Mouse (Mus musculus) CD4-positive, CD25-positive, alpha-beta regulatory T cell, adult 4 months (primary cell): Measurements from ENCODE around the gene Myef2. TPM values are rescaled to one million over a fixed set of nuclear protein-coding genes. Genes with fewer than 3 reads are reported as not detected.
"Not testable (repeated sequence)": the region's sequence is repeated elsewhere in the genome, so short reads cannot be mapped to it uniquely, and the experiment has no call there.

ENCODE experiments used
- ATAC-seq: one replicate; pipeline ENCODE4 v1.8.0; 2017
- polyA plus RNA-seq, 2 experiments: library from polyadenylated mRNA; unstranded; fragments of 100-300 nt; shearing (Covaris generic); gene quantifications; one replicate each; pipeline ENCODE4 v1.2.1; 2017

The Myef2 gene
- 10 to 100 TPM; 35.6 to 35.9 TPM for polyA plus RNA-seq

DNA sequence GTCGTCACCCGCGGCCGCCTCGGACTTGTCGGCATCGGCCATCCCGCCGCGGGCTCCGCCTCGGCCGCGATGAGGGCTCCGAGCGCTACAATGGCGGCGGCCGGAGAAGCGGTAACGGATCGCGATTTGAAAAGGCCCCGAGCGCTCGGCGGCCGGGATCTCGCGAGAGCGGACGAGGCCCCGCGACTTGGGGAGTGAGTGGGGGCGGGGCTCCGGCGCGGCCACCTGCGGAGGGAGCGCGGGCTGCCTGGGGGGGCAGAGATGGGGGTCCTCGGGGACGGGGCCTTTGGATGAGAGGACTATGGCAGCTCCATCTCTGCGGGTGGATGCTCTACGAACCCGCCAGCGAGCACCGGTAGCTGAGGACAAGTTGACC, at the start of gene Myef2:
TSS of gene Myef2 (minus strand) at position 185 of the 376 bp plus-strand sequence.
- ATAC-seq = peak; percentile 93

DNA sequence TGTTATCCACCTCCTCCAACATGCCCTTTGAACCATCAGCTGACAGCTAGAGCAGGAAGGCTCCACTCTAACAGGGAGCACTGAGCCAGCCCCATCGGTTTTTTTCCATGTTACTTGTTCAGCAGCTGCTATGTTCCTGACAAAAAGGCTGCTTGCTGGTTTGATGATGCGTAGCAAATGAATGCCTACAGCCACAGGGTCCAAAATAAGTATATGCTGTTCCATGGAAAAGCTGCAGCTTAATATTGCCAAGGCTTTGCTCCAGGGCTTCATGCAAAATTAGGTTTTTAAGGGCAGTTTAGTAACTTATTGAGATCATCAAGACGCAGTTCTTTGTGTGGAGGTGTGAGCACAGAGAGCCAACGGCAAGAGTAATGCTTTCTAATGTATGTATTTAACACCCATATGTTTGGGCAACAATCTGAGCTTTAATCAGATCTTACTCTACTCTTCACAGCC, 38.6 kb upstream of the Myef2 start:
- ATAC-seq = no peak

GRCm38 (mm10) chr2:125155504-125155903, 32.0 kb upstream of the Myef2 start:
- ATAC-seq = no peak

- no peak for ATAC-seq
These were observed 30.8 kb upstream of the Myef2 start for GRCm38 (mm10) chr2:125154294-125154693.

DNA sequence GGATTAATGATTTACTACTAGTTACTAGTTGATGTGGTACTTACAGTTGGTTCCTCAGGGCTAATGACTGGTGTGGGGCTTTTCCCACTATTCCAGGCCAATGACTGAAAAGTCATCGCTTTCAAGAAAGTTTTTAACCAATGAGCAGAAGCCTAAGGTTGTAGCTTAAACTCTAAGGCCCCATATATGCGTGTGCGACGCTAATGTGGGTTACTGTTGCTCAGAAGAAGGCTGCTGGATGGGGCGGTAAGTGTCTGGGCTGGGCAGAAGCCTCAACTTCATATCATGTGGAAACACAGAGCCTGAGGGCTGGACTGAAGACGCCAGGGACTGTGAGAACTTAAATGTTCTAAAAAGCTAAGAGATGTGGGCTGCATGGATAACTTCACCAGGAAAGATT, 28.9 kb upstream of the Myef2 start, which contains the start of gene Slc12a1:
TSS of gene Slc12a1 (plus strand) at position 118 of the 400 bp plus-strand sequence.
- ATAC-seq = no peak

DNA sequence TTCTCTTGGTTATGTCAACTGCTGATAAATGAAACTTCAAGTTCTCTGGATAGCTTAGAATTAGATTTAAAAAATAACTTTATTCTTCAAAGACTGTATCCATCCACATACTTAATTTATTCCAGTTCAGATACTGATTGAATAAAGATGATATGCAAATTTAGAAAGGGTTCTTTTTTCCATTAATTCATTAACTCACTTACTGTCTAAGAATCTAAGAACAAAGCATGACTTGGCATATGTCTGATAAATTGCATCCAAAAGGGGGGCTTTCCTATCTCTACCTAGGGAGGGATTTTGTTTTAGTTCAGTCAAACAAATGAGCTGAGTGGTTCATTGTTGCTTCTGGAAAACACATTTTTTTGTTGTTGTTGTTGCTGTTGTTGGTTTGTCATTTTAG, 18.9 kb upstream of the Myef2 start:
- ATAC-seq = no peak

- ATAC-seq = no peak
These were observed 13.4 kb upstream of the Myef2 start for GRCm38 (mm10) chr2:125136846-125137245.

DNA sequence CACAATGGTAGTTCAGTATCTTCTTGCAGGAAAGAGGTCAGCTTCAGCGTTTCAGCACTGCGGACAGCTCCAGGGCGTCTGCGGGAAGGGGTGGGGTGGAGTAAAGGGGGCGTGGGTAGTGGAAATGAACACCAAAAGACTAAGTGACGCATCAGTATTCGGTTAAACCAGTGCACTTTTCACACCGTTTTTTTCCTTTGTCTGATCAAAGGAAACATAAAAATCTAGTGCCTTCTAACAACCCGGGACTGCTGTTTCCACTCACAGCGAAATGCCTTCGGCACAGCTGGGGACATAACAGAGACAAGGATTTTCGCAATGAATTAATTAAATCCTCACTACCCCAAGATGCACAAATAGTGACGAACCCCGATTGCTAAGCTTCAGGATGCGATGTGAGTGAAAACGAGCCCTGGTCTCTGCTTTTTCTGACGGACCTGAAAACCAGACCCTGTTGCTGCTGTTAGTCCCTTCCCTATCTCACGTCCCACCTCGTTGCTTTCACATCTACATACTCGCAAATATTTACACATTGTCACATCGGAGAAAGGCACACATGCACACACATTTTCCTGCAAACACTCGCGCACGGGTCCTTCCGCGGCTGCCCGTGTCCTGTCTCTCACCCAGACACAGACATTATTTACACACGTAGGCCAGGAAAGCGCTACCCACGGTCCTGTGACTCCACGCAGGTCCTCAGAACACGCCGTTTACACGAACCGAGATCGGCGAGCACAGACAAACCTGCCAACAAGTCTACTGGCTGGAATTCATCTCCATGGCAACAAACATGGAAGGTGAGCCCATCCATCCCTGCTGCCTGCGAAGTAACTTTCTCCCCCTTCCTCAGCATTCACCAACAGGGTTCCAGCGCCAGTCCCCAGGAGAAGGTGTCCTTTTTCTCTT, 12.7 kb upstream of the Myef2 start, which contains the start of gene Ctxn2:
TSS of gene Ctxn2 (plus strand) at position 790 of the 909 bp plus-strand sequence.
- ATAC-seq = peak; percentile 53

- ATAC-seq = no peak
These were observed 10.7 kb upstream of the Myef2 start for GRCm38 (mm10) chr2:125134113-125134512.

GRCm38 (mm10) chr2:125126792-125127191, 3.3 kb upstream of the Myef2 start:
- no peak for ATAC-seq

- ATAC-seq = no peak
These were observed 2.4 kb upstream of the Myef2 start for GRCm38 (mm10) chr2:125125824-125126223.

DNA sequence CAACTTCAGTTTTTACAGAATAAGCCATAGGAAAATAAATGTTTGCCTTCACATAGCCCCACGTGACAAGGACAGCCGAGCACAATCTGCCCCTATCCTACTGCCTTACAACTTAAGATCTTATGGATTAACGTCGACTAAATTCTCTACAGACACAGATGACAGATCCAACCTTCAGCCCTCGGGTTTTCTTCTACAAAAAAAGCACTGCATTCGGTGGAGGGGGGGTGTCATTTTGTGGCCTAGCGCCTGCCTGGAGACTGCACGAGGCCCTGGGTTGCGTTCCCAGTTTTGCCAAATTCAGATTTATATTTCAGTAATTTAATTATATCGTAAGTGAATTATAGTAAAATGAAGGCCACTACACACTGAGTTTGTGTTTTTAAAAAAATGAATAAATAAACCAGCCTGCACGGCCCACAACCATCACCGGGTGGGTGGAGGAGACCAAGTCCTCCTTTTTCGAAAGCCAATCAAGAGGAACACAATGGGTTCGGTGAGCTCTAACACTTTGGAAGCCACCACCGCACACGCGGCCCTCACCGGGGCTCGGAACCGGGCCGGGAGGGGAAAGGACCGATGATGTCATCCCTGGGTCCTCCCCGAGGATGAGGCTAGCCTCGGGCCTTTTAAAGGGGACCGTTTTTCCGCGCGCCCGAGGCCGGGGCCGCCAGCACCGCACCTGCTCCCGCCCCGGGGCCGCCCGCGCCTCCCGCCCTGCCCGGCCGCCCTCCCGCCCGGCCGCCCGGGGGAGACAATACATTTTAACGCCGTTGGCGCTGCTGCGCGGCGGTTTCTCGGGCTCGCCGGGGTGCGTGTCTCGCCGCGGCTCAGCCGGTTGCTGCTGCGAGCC, 611 bp downstream of the Myef2 start:
- ATAC-seq = peak; percentile 59

DNA sequence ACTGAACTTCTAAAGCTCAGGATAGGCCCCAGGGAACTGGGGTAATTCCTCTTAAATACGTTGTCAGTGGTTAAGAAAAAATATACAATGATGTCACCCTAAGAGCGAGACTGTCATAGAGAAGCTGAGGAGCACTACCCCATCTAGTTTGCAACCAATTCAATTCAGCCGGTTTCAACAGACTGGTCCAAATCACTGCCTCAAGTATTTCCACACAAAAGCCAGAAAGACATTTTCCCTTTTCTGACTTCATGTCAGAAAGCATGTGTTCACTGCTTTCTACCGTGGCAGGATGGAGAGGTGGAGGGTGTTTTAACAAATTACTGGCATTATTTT, 1.2 kb downstream of the Myef2 start:
- ATAC-seq = no peak

DNA sequence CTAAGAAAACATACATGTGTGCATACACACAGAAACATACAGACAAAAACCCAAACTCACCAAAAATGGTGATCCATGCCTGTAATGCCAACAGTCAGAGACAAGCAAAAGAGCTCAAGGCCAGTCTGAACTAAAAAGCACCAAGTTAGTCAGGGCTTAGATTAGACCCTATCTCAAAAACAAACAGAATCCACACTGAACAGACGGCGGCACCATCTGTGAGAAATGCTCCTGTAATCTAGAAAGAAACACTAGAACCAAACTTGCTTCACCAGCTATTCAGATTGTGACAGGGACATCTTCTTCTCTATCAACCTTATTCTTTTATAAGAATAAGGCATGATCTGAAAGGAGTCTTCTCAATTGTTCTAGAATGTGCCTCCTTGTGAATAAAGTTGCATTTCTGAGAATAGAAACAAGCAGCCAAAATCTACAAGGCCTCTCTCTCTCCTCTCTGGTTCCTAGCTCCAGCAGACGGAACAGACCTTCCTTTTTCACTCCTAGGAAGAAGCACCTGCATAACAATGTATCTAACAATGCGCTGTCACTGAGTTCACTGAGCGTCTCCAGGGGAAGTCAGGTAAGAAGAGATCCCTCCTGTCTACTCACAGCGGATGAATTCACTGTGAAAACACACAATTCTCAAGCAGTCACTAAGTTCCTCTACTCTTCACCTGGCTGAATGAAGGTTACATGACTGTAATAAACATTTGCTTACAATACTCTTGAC, 3.9 kb downstream of the Myef2 start:
- ATAC-seq = no peak

DNA sequence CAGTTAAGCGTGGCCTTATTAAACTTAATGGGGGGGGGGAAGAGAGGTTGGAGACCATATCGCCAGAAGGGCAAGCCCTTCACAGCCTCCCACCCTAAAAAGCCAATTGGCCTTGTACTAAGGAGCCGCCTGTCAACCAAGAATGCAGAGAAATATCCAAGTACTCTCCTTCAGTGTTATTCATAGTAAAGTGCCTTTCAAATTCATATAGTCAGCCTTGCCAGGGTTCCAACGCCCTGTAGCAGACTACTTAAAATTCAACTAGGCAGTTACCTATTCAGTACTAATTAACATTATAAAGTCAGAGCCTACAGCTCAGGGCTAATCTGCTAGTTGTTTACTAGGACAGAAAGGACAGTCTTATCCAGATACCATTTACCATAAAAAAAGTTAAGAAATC, 16.9 kb downstream of the Myef2 start:
- ATAC-seq = not testable (repeated sequence)

- not testable (repeated sequence) for ATAC-seq
These were observed 19.0 kb downstream of the Myef2 start for GRCm38 (mm10) chr2:125104491-125104890.

GRCm38 (mm10) chr2:125092123-125092522, 31.3 kb downstream of the Myef2 start:
- ATAC-seq = not testable (repeated sequence)

DNA sequence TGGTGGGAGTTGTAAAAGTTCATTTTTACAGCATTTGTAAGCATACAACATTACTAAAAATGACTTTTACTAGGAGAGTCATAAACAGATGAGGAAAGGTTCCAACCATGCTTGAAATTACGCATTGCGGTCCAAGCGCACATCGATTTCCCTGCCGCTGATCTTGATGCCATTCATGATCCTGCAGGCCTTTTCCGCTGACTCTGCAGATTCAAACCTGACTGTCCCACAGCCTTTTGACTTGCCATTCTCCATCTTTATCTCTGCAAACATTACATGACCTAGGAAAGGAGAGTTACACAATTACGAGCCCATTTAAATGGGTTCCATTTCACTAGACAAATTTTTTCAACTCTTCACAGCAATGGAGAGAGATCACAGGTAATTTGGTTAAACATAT, 34.7 kb downstream of the Myef2 start:
- ATAC-seq = no peak

DNA sequence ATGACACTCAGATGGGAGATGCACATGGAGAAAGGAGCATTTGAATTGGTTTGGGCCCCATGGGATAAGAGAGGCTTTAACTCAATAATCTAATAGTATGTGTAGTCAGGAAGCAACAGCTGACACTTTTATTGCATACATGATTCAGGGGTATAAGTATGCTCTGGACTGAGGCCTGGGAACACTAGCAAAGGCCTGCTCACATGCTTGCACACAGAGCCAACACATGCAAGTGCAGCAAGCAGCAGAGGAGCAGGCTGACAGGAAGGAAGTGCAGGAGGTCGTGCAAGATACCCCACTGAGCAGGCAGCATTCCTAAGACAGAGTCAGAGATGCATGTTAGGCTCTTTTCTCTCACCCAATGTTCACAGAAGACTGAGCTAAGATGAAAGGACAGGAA, 39.6 kb downstream of the Myef2 start:
- no peak for ATAC-seq

- no peak for ATAC-seq
These were observed 50.2 kb downstream of the Myef2 start for GRCm38 (mm10) chr2:125073056-125073780.

DNA sequence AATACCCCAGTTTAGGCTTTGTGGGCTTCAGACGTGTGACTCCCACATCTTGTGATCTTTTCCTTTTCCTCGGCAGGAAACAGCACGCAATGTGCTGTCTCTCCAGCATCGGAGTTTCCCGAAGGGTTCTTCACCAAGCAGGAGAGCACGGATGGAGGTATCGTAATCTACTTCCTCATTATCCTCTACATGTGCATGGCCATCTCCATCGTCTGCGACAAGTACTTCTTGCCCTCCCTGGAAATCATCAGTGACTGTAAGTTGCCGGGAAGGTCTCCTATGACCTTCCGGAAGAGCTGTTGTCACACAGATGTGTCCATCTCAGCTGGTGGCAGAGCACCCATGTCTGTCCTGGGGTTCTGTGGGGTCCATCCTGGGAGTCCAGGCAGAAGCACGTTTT, 54.8 kb downstream of the Myef2 start:
- ATAC-seq = no peak

- no peak for ATAC-seq
These were observed 55.6 kb downstream of the Myef2 start, which contains the start of gene Slc24a5 for GRCm38 (mm10) chr2:125067894-125068293. Gene Slc24a5 (plus strand): TSS chr2:125068124.
